Mouse (Mus musculus): ENCODE data around the gene Smarcc1.

- TF ChIP-seq CTCF (IDR thresholded peaks at IDR 0.05; ENCODE audit: control insufficient read depth, insufficient read depth, insufficient read length): no peak
- no peak for TF ChIP-seq CEBPB (IDR thresholded peaks at IDR 0.05; ENCODE audit: low read depth)
- TF ChIP-seq MAX (IDR thresholded peaks at IDR 0.05): no peak
Observed at GRCm38 (mm10) chr9:110208967-110209366, 91.5 kb downstream of the Smarcc1 start.
